Mouse (Mus musculus) limb, embryonic 14.5 days (tissue): Measurements from ENCODE around the gene Iqsec3. TPM values are rescaled to one million over a fixed set of nuclear protein-coding genes. Genes with fewer than 3 reads are reported as not detected.

ENCODE experiments used
- ATAC-seq: fragments of 200-750 bp; cut with Nextera tagmentation; 2 replicates; pipeline ENCODE4 v1.8.0; 2017; ENCODE audit warnings: low read depth, moderate number of reproducible peaks, moderate TSS enrichment; ENCODE audit not compliant: low FRiP score
- DNase-seq: peaks from one replicate; pipeline ENCODE4 v3.0.0-alpha.2; 2015; ENCODE audit warnings: low spot score
- H3K27ac ChIP-seq: fragments of 300-500 bp; sonication (generic); replicated peaks from 2 replicates; pipeline ENCODE4 v1.5.1; 2014; ENCODE audit warnings: low read depth, mild to moderate bottlenecking, low read length, moderate library complexity, mixed read lengths
- H3K27me3 ChIP-seq: fragments of 300-500 bp; sonication (generic); 2 replicates; pipeline ENCODE4 v1.6.1; 2014; ENCODE audit warnings: low read length, mixed read lengths; ENCODE audit not compliant: control insufficient read depth, insufficient read depth
- H3K36me3 ChIP-seq: fragments of 300-500 bp; sonication (generic); 2 replicates; pipeline ENCODE4 v1.6.1; 2014; ENCODE audit warnings: mild to moderate bottlenecking, low read length, moderate library complexity, mixed read lengths; ENCODE audit not compliant: control insufficient read depth, insufficient read depth
- H3K4me1 ChIP-seq: fragments of 300-500 bp; sonication (generic); 2 replicates; pipeline ENCODE4 v1.6.1; 2014; ENCODE audit warnings: antibody characterized with exemption, low read length, mixed read lengths; ENCODE audit not compliant: control insufficient read depth, insufficient read depth
- H3K4me2 ChIP-seq: fragments of 300-500 bp; sonication (generic); replicated peaks from 2 replicates; pipeline ENCODE4 v1.6.1; 2014; ENCODE audit warnings: low read depth, mild to moderate bottlenecking, low read length, moderate library complexity; ENCODE audit not compliant: severe bottlenecking
- H3K4me3 ChIP-seq: fragments of 300-500 bp; sonication (generic); replicated peaks from 2 replicates; pipeline ENCODE4 v1.5.1; 2014; ENCODE audit warnings: low read length
- H3K9ac ChIP-seq: fragments of 300-500 bp; sonication (generic); 2 replicates; pipeline ENCODE4 v1.6.1; 2014; ENCODE audit warnings: mild to moderate bottlenecking, low read depth, low read length, moderate library complexity; ENCODE audit not compliant: severe bottlenecking
- H3K9me3 ChIP-seq: fragments of 300-500 bp; sonication (generic); 2 replicates; pipeline ENCODE4 v1.6.1; 2016; ENCODE audit warnings: low read length; ENCODE audit not compliant: control insufficient read depth
- POLR2A ChIP-seq: fragments of 200-500 bp; IDR thresholded peaks from 2 replicates; pipeline ENCODE4 v1.8.0; 2012; ENCODE audit warnings: inconsistent platforms, mild to moderate bottlenecking, moderate library complexity, borderline replicate concordance; ENCODE audit not compliant: insufficient read depth, insufficient read length; ENCODE audit errors: extremely low read depth
- WGBS: fragments of 180-500 bp; shearing (Covaris S2); extraction: QIAGEN DNeasy Blood & Tissue Kit; methylation state at CpG from one replicate; pipeline ENCODE4 v1.1.7; 2014; 5-methylcytosine and 5-hydroxymethylcytosine counted together
- polyA plus RNA-seq, 2 experiments: library from polyadenylated mRNA; depleted of rRNA in 1 of 2; stranded (reverse) in 1 of 2; unstranded in 1 of 2; fragments of >200 nt; fragmentation: Nextera tagmentation in 1 of 2; extraction: Ambion mirVana in 1 of 2; gene quantifications; 2 replicates each; pipeline versions ENCODE4 v1.2.1 to v1.2.3; 2012 to 2014

The Iqsec3 gene
- polyA plus RNA-seq, 2 experiments, result 0.28 to 0.55 TPM

DNA sequence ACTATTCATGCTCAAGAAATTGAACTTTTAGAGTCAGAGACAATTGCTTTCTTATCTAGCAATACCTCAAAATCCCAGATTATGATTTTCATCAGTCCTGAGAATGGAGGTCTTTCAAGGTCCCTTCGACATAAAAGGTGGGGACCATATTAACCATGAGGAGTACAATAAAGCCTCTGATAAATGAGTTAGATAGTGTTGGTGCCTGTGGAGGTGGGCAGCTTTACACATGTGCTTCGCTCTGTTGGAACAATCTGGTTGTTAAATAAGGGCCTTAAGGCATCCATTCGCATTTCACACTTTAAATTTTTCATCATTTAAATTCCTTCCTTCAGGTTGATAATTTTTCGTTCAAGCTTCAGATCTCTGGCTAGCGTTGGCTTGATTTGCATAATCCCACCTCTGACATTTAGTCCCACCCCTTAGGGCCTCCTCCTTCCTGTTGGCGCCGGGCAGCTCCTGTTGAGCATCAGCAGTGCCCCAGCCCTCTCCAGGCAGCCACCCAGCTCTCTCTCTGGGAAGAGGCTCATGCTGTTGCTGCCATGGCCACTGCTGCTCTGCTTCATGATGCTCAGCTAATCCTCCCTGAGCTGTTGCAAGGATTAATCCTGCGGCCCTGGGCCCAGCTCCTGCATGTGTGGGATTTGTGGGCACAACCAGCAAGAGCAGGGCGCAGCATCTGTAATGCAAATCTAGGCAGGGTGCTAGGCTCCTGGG, 25.5 kb upstream of the Iqsec3 start:
- WGBS, result 17% methylated on average over 9 of the region's 9 CpGs
- H3K4me1 ChIP-seq, result no peaks in the 10 kb centered on the region
- no peak for TF ChIP-seq POLR2A
- H3K27me3 ChIP-seq, result no peaks in the 10 kb centered on the region
- H3K4me3 ChIP-seq, result no peak overlapping the region
- DNase-seq (no peak), ATAC-seq (no peak)
- H3K4me2 ChIP-seq, result no peak overlapping the region
- no peaks in the 10 kb centered on the region for H3K9me3 ChIP-seq
- no peak overlapping the region for H3K9ac ChIP-seq
- H3K27ac ChIP-seq, result no peak overlapping the region
- no peaks in the 10 kb centered on the region for H3K36me3 ChIP-seq

DNA sequence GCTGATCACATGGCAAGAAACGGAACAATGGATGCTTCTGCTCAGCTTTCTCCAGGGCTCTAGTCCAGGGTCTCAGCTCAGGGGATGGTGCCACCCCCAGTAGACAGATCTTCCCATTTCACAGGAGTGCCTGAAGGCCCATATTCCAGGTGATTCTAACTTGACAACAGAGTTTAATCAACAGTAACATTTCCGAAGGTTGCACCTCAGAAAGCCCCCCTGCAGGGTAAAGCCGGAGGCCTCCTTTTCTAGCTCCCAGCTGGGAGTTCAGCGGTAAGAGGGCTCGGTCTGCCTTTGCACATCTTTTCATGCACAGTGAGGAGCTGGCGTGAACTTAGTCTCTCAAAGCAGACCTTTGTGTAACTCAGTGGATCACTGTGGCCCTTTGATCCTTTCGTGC, 22.1 kb upstream of the Iqsec3 start:
- Histone ChIP-seq H3K4me3 (no peak overlapping the region), H3K9me3 (no peaks in the 10 kb centered on the region), H3K9ac (no peak overlapping the region), H3K36me3 (no peaks in the 10 kb centered on the region), H3K4me1 (no peaks in the 10 kb centered on the region), H3K4me2 (no peak overlapping the region), H3K27me3 (no peaks in the 10 kb centered on the region), H3K27ac (no peak overlapping the region)
- TF ChIP-seq POLR2A, result no peak
- DNase-seq (no peak), ATAC-seq (no peak)
- WGBS, result 58% methylated on average over 7 of the region's 7 CpGs

DNA sequence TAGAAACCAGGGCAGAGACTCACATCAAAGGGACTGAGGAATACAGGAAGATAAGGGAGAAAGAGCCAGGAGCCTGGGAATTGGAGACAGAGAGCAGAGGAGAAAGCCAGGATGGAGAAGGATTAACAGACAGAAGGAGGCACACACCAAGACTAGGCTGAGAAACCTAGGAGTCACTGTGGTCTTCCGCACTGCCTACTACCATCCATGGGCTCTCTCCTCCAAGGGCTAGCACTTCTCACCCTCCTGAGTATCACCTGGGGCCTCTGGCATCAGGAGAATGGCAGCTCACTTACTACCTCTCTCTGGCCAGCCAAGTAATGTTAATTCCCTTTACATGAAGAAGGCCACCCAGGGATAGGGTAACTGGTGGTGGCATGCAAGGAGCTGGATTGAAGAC, 21.5 kb upstream of the Iqsec3 start:
- 86% methylated on average over 1 of the region's 1 CpGs for WGBS
- no peak overlapping the region for H3K27ac ChIP-seq
- no peak overlapping the region for H3K4me2 ChIP-seq
- no peak overlapping the region for H3K9ac ChIP-seq
- DNase-seq (no peak), ATAC-seq (no peak)
- no peak overlapping the region for H3K4me3 ChIP-seq
- no peaks in the 10 kb centered on the region for H3K9me3 ChIP-seq
- no peaks in the 10 kb centered on the region for H3K27me3 ChIP-seq
- no peaks in the 10 kb centered on the region for H3K4me1 ChIP-seq
- no peaks in the 10 kb centered on the region for H3K36me3 ChIP-seq
- no peak for TF ChIP-seq POLR2A

DNA sequence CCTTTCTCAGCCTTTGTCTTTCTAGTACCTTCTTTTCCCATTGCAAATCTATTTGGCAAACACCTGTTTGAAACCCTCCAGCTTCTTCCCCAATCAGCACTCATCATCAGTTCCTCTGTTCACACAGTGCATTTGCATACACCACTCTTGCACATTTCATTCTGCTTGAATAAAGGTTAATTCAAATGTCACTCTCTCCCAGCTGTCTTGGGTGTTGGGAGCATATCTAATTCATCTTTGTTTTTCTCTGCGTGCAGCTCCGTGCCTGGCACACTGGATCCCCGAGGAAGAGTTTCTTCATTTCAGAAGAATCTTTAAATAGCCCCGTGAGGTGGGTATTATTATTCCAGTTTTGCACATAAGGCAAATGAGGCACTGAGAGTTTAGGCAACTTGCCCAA, 20.8 kb upstream of the Iqsec3 start:
- no peaks in the 10 kb centered on the region for H3K36me3 ChIP-seq
- WGBS, result 77% methylated on average over 4 of the region's 4 CpGs
- H3K27me3 ChIP-seq, result no peaks in the 10 kb centered on the region
- no peak overlapping the region for H3K4me3 ChIP-seq
- no peak overlapping the region for H3K9ac ChIP-seq
- H3K9me3 ChIP-seq, result no peaks in the 10 kb centered on the region
- no peak overlapping the region for H3K27ac ChIP-seq
- ATAC-seq (no peak), DNase-seq (no peak)
- no peak overlapping the region for H3K4me2 ChIP-seq
- no peaks in the 10 kb centered on the region for H3K4me1 ChIP-seq
- no peak for TF ChIP-seq POLR2A

DNA sequence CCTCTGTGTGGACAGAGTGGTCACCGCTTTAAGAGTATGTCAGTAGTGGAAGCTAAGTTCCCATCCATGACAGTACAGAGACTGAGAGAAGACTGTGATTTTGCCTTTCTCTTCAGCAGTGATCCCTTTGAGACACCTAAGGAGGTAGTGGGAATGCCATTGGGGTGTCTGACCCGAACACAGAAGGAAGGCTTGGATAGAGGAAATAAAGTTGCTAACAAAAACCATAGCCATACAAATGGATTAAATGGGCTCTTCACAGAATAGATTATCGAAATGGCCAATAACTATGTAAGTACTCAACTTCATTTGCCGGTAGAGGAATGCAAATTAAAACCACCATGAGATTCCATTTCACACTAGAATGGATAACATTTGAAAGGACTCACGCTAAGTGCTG, 17.9 kb upstream of the Iqsec3 start:
- no peak overlapping the region for H3K4me3 ChIP-seq
- H3K27ac ChIP-seq, result no peak overlapping the region
- H3K27me3 ChIP-seq, result no peaks in the 10 kb centered on the region
- no peak for TF ChIP-seq POLR2A
- ATAC-seq (no peak), DNase-seq (no peak)
- no peaks in the 10 kb centered on the region for H3K4me1 ChIP-seq
- H3K36me3 ChIP-seq, result no peaks in the 10 kb centered on the region
- H3K9ac ChIP-seq, result no peak overlapping the region
- no peaks in the 10 kb centered on the region for H3K9me3 ChIP-seq
- H3K4me2 ChIP-seq, result no peak overlapping the region
- WGBS, result 81% methylated on average over 5 of the region's 5 CpGs

DNA sequence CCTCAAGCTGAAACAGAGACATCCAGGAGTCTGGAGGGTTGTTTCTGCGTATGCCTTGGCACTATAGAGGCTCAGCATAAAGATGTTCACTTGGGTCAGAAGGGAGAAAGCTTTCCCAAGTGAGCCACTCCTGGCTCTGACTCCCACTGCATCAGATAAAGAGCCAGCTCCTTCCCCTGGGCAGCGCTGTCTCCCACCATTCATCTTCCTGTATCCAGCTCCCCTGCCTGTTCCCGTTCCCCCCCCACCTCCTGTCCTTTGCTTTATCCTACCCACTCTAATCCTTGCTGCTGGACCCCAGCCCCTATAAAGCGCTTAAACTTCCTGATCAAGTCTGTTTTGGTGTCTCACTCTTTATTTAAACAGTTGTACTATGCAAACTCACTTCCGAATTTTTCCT, 1.2 kb downstream of the Iqsec3 start:
- Histone ChIP-seq H3K27me3 (peaks cover 15% of the 10 kb centered on the region), H3K4me2 (no peak overlapping the region), H3K4me1 (0 out of 2 replicates have a peak, but pooled peaks cover 4% of the 10 kb centered on the region), H3K9ac (no peak overlapping the region), H3K4me3 (no peak overlapping the region), H3K27ac (no peak overlapping the region), H3K36me3 (no peaks in the 10 kb centered on the region), H3K9me3 (no peaks in the 10 kb centered on the region)
- 30% methylated on average over 5 of the region's 5 CpGs for whole genome bisulfite sequencing
- no peak for TF ChIP-seq POLR2A
- no peak for ATAC-seq
- no peak for DNase-seq
